18 mouse cellular contexts compared by ENCODE assay signal in genomic region chr9:41792830-41793213, GRCm38 (mm10).
A peak's percentile ranks its signal among the peaks of the same experiment; 100 is the strongest.
DNase-seq lines count a peak whose midpoint lies in the region; ATAC-seq and TF ChIP-seq lines count a peak whose summit lies in the region.
"Had no signal": no experiment of that assay in that cellular context is flagged by ENCODE, and none has a peak within 500 bp of the region (broad histone marks: within the 10 kb centered on the region; RNA-seq: fewer than 3 reads in every experiment).

No protein-coding gene starts in this region.

- H3K4me1 ChIP-seq in midbrain, embryonic 11.5 days (ENCODE audit: control insufficient read depth, insufficient read depth, low read length): no peaks in the 10 kb centered on the region
- no peaks in the 10 kb centered on the region for H3K4me1 ChIP-seq in midbrain, postnatal 0 days (ENCODE audit: insufficient read depth, low read length)
- peaks cover 39% of the 10 kb centered on the region for H3K4me1 ChIP-seq in embryonic facial prominence, embryonic 13.5 days
- H3K4me1 ChIP-seq in forebrain, embryonic 13.5 days: peaks cover 49% of the 10 kb centered on the region
- H3K4me1 ChIP-seq in forebrain, postnatal 0 days (ENCODE audit: insufficient read depth): peaks cover 6% of the 10 kb centered on the region; the same call in 1 of the 2 replicates
- H3K4me1 ChIP-seq in hindbrain, embryonic 12.5 days: 0 out of 2 replicates have a peak, but pooled peaks cover 4% of the 10 kb centered on the region
- no peaks in the 10 kb centered on the region for H3K4me1 ChIP-seq in intestine, embryonic 16.5 days (ENCODE audit: control insufficient read depth, insufficient read depth, low read length)

- no peak for ATAC-seq in midbrain, embryonic 11.5 days (ENCODE audit: low FRiP score)
- ATAC-seq in midbrain, postnatal 0 days (ENCODE audit: low FRiP score): no peak
- ATAC-seq in embryonic facial prominence, embryonic 13.5 days (ENCODE audit: insufficient number of reproducible peaks, insufficient read depth, low FRiP score, low TSS enrichment, low read depth): no peak
- ATAC-seq in forebrain, embryonic 13.5 days: no peak
- ATAC-seq in forebrain, postnatal 0 days: peak; percentile 40; the same call in 1 of the 2 replicates
- ATAC-seq in hindbrain, embryonic 12.5 days (ENCODE audit: low FRiP score): no peak
- no peak for ATAC-seq in intestine, embryonic 16.5 days
- ATAC-seq: intestine, postnatal 0 days had no signal

- no peak overlapping the region for H3K4me3 ChIP-seq in midbrain, embryonic 11.5 days (ENCODE audit: low read depth, low read length)
- H3K4me3 ChIP-seq in midbrain, postnatal 0 days (ENCODE audit: low read depth, low read length): no peak overlapping the region
- no peak overlapping the region for H3K4me3 ChIP-seq in embryonic facial prominence, embryonic 13.5 days
- no peak overlapping the region for H3K4me3 ChIP-seq in forebrain, embryonic 13.5 days
- no peak overlapping the region for H3K4me3 ChIP-seq in forebrain, postnatal 0 days (ENCODE audit: low read depth, low read length)
- no peak overlapping the region for H3K4me3 ChIP-seq in hindbrain, embryonic 12.5 days
- no peak overlapping the region for H3K4me3 ChIP-seq in intestine, embryonic 16.5 days (ENCODE audit: low read length)
- H3K4me3 ChIP-seq: erythroblast, embryonic 14.5 days; heart, embryonic 15.5 days had no signal

- H3K9me3 ChIP-seq in midbrain, embryonic 11.5 days (ENCODE audit: control insufficient read depth, low read length): no peaks in the 10 kb centered on the region
- no peaks in the 10 kb centered on the region for H3K9me3 ChIP-seq in midbrain, postnatal 0 days (ENCODE audit: low read length)
- no peaks in the 10 kb centered on the region for H3K9me3 ChIP-seq in embryonic facial prominence, embryonic 13.5 days
- no peaks in the 10 kb centered on the region for H3K9me3 ChIP-seq in forebrain, embryonic 13.5 days (replicated peaks)
- no peaks in the 10 kb centered on the region for H3K9me3 ChIP-seq in forebrain, postnatal 0 days (ENCODE audit: low read length)
- H3K9me3 ChIP-seq in hindbrain, embryonic 12.5 days (replicated peaks): no peaks in the 10 kb centered on the region
- no peaks in the 10 kb centered on the region for H3K9me3 ChIP-seq in intestine, embryonic 16.5 days (ENCODE audit: control insufficient read depth, low read length)
- H3K9me3 ChIP-seq: heart, embryonic 15.5 days had no signal

- no peak overlapping the region for H3K9ac ChIP-seq in midbrain, embryonic 11.5 days (ENCODE audit: low read length)
- no peak overlapping the region for H3K9ac ChIP-seq in midbrain, postnatal 0 days (replicated peaks; ENCODE audit: low read length, poor library complexity, severe bottlenecking)
- no peak overlapping the region for H3K9ac ChIP-seq in embryonic facial prominence, embryonic 13.5 days
- no peak overlapping the region for H3K9ac ChIP-seq in forebrain, embryonic 13.5 days
- H3K9ac ChIP-seq in forebrain, postnatal 0 days: no peak overlapping the region
- H3K9ac ChIP-seq in hindbrain, embryonic 12.5 days: no peak overlapping the region
- no peak overlapping the region for H3K9ac ChIP-seq in intestine, embryonic 16.5 days (ENCODE audit: low read depth, low read length)
- H3K9ac ChIP-seq: heart, embryonic 15.5 days; hindbrain, embryonic 14.5 days had no signal

- no peak for TF ChIP-seq CTCF in midbrain, postnatal 0 days (IDR thresholded peaks at IDR 0.05)
- TF ChIP-seq CTCF in forebrain, postnatal 0 days (IDR thresholded peaks at IDR 0.05; ENCODE audit: low read depth): no peak

- WGBS in midbrain, embryonic 11.5 days: 83% methylated on average over 6 of the region's 6 CpGs
- 68% methylated on average over 6 of the region's 6 CpGs for WGBS in midbrain, postnatal 0 days
- 69% methylated on average over 6 of the region's 6 CpGs for WGBS in embryonic facial prominence, embryonic 13.5 days
- WGBS in forebrain, embryonic 13.5 days: 49% methylated on average over 6 of the region's 6 CpGs
- WGBS in forebrain, postnatal 0 days: 43% methylated on average over 6 of the region's 6 CpGs
- 74% methylated on average over 6 of the region's 6 CpGs for WGBS in hindbrain, embryonic 12.5 days
- 79% methylated on average over 6 of the region's 6 CpGs for WGBS in intestine, embryonic 16.5 days

- H3K4me2 ChIP-seq in midbrain, embryonic 11.5 days: no peak overlapping the region
- H3K4me2 ChIP-seq in midbrain, postnatal 0 days (ENCODE audit: low read depth, low read length, poor library complexity, severe bottlenecking): no peak overlapping the region
- no peak overlapping the region for H3K4me2 ChIP-seq in embryonic facial prominence, embryonic 13.5 days
- H3K4me2 ChIP-seq in forebrain, embryonic 13.5 days: no peak overlapping the region; the same call in 1 of the 2 replicates
- no peak overlapping the region for H3K4me2 ChIP-seq in forebrain, postnatal 0 days (ENCODE audit: low read depth)
- no peak overlapping the region for H3K4me2 ChIP-seq in hindbrain, embryonic 12.5 days (replicated peaks)
- H3K4me2 ChIP-seq in intestine, embryonic 16.5 days (ENCODE audit: low read depth, low read length): no peak overlapping the region
- H3K4me2 ChIP-seq: heart, embryonic 11.5 days; heart, embryonic 15.5 days; hindbrain, embryonic 14.5 days had no signal

- no peaks in the 10 kb centered on the region for H3K36me3 ChIP-seq in midbrain, embryonic 11.5 days (ENCODE audit: control insufficient read depth, insufficient read depth, low read length)
- no peaks in the 10 kb centered on the region for H3K36me3 ChIP-seq in midbrain, postnatal 0 days (ENCODE audit: insufficient read depth, low read length)
- H3K36me3 ChIP-seq in embryonic facial prominence, embryonic 13.5 days: no peaks in the 10 kb centered on the region
- no peaks in the 10 kb centered on the region for H3K36me3 ChIP-seq in forebrain, embryonic 13.5 days (ENCODE audit: poor library complexity, severe bottlenecking)
- no peaks in the 10 kb centered on the region for H3K36me3 ChIP-seq in forebrain, postnatal 0 days (ENCODE audit: insufficient read depth)
- no peaks in the 10 kb centered on the region for H3K36me3 ChIP-seq in hindbrain, embryonic 12.5 days
- no peaks in the 10 kb centered on the region for H3K36me3 ChIP-seq in intestine, embryonic 16.5 days (ENCODE audit: control insufficient read depth, insufficient read depth, low read length)
- H3K36me3 ChIP-seq: heart, embryonic 15.5 days had no signal

- H3K27me3 ChIP-seq in midbrain, embryonic 11.5 days (ENCODE audit: control insufficient read depth, insufficient read depth, low read length): no peaks in the 10 kb centered on the region
- no peaks in the 10 kb centered on the region for H3K27me3 ChIP-seq in midbrain, postnatal 0 days (ENCODE audit: insufficient read depth, low read length)
- H3K27me3 ChIP-seq in embryonic facial prominence, embryonic 13.5 days: no peaks in the 10 kb centered on the region
- H3K27me3 ChIP-seq in forebrain, embryonic 13.5 days: no peaks in the 10 kb centered on the region
- H3K27me3 ChIP-seq in forebrain, postnatal 0 days (ENCODE audit: insufficient read depth, low read length): no peaks in the 10 kb centered on the region
- no peaks in the 10 kb centered on the region for H3K27me3 ChIP-seq in hindbrain, embryonic 12.5 days
- no peaks in the 10 kb centered on the region for H3K27me3 ChIP-seq in intestine, embryonic 16.5 days (replicated peaks; ENCODE audit: control insufficient read depth, insufficient read depth, low read length)
- H3K27me3 ChIP-seq: heart, embryonic 15.5 days had no signal

- no peak overlapping the region for H3K27ac ChIP-seq in midbrain, embryonic 11.5 days (ENCODE audit: low read depth, low read length)
- H3K27ac ChIP-seq in midbrain, postnatal 0 days (ENCODE audit: low read depth, low read length): no peak overlapping the region
- H3K27ac ChIP-seq in embryonic facial prominence, embryonic 13.5 days: 0 out of 2 replicates have a peak overlapping the region, but pooled peaks have one; percentile 75
- H3K27ac ChIP-seq in forebrain, embryonic 13.5 days: peak overlapping the region; percentile 75; the same call in 1 of the 2 replicates
- peak overlapping the region; percentile 23; the same call in 1 of the 2 replicates for H3K27ac ChIP-seq in forebrain, postnatal 0 days (ENCODE audit: low read depth, low read length)
- H3K27ac ChIP-seq in hindbrain, embryonic 12.5 days: no peak overlapping the region
- no peak overlapping the region for H3K27ac ChIP-seq in intestine, embryonic 16.5 days (ENCODE audit: low read length)
- H3K27ac ChIP-seq: heart, embryonic 15.5 days; hindbrain, embryonic 14.5 days had no signal

- DNase-seq in midbrain, embryonic 11.5 days (ENCODE audit: low spot score, missing footprints): peak; percentile 66
- DNase-seq in midbrain, postnatal 0 days (ENCODE audit: low spot score): no peak
- peak; percentile 20 for DNase-seq in forebrain, postnatal 0 days
- DNase-seq in retina, embryonic 14.5 days (ENCODE audit: low spot score): no peak
- DNase-seq: cerebellum, adult 18-20 months; gastrocnemius, postnatal 36 days; heart, adult 18-20 months; heart, postnatal 14 days; kidney, adult 9 months had no signal

Comparison
In these comparisons a context has a peak if more than half of its experiments do, and no peak if none do; other contexts are left out.
1. DNase-seq: peak in midbrain, embryonic 11.5 days (single experiment) and forebrain, postnatal 0 days (single experiment); none in midbrain, postnatal 0 days (single experiment) and retina, embryonic 14.5 days (single experiment).
2. H3K27ac ChIP-seq: peak in embryonic facial prominence, embryonic 13.5 days (single experiment), forebrain, embryonic 13.5 days (single experiment) and forebrain, postnatal 0 days (single experiment); none in midbrain, embryonic 11.5 days (single experiment), midbrain, postnatal 0 days (single experiment), hindbrain, embryonic 12.5 days (single experiment) and intestine, embryonic 16.5 days (single experiment).